Comparison of ENCODE assay signal across 8 mouse cellular contexts in the genomic region with DNA sequence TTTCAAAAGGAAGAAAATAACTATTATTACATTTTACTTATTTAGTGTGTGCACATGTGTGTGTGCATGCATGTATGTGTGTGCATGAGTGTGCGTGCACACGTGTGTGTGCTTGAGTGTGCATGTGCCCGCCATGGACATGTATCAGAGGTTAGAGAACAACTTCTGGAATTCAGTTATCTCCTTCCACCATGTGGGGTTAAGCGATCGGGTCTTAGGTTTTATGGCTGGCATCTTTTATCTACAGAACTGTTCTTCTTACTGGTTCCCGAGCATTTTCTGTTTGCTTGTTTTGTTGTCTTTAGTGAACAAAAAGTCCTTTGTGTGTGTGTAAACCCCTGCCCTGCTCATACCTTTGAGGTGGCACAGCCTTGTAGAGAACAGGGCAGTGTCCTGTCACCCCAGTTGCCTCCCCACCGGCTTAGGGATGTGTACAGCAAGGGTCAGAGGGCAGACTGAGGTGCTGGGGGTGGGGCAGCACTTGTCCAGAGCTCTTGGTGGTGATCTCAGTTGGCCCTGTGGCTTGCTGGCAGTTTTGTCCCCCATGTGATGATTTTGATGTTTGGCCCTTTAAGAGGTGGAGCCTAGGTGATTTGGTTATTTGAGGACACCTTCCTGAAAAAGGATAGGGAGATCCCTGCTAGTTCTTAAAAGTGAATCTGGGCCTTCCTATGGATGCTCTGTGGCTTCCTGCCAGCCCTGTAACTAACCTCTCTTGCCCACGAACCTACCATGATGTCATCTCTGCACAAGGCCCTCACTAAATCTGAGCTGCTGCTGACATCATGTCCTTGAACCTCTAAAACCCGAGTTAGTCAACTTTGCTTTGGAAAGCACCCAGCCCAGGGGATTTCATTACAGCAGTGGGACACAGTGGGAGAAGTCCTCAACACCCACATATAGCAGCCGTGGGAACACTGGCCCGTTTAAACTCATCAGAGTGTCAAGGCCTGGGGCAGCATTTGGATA. TPM values are rescaled to one million over a fixed set of nuclear protein-coding genes. Genes with fewer than 3 reads are reported as not detected.
A peak's percentile ranks its signal among the peaks of the same experiment; 100 is the strongest.
DNase-seq lines count a peak whose midpoint lies in the region; ATAC-seq and TF ChIP-seq lines count a peak whose summit lies in the region.

No protein-coding gene starts in this region.

- H3K4me2 ChIP-seq in heart, embryonic 14.5 days (ENCODE audit: low read length), result peak overlapping the region; percentile 24
- H3K4me2 ChIP-seq in hindbrain, embryonic 14.5 days (replicated peaks), result peak overlapping the region; percentile 95
- peak overlapping the region; percentile 73 for H3K4me2 ChIP-seq in midbrain, embryonic 13.5 days (replicated peaks)

- no peak for DNase-seq in heart, postnatal 36 days
- peak; percentile 22 for DNase-seq in T-cell, adult 2 months (ENCODE audit: low spot score)
- no peak for DNase-seq in hindbrain, embryonic 14.5 days (ENCODE audit: low spot score)
- DNase-seq in testis, postnatal 14 days (ENCODE audit: low spot score), result no peak
- DNase-seq in layer of hippocampus, adult 2 months (ENCODE audit: low spot score in 2 of 2), result no peak

- no peak for TF ChIP-seq CTCF in layer of hippocampus, adult 2 months (conservative IDR thresholded peaks at IDR 0.05)

- H3K9ac ChIP-seq in heart, embryonic 14.5 days (ENCODE audit: low read length), result peak overlapping the region; percentile 2; the same call in 1 of the 2 replicates
- H3K9ac ChIP-seq in hindbrain, embryonic 14.5 days, result peak overlapping the region; percentile 31; the same call in 1 of the 2 replicates
- peak overlapping the region; percentile 45; the same call in 1 of the 2 replicates for H3K9ac ChIP-seq in midbrain, embryonic 13.5 days (replicated peaks)

- no peaks in the 10 kb centered on the region for H3K9me3 ChIP-seq in heart, embryonic 14.5 days (ENCODE audit: control insufficient read depth, low read length)
- H3K9me3 ChIP-seq in hindbrain, embryonic 14.5 days (ENCODE audit: control insufficient read depth, low read length), result no peaks in the 10 kb centered on the region
- H3K9me3 ChIP-seq in midbrain, embryonic 13.5 days, result no peaks in the 10 kb centered on the region

- H3K27ac ChIP-seq in heart, embryonic 14.5 days (replicated peaks in 1 of 2; ENCODE audit: control insufficient read depth in 1 of 2, insufficient read depth in 1 of 2, low read depth in 2 of 2, low read length in 2 of 2), result peak overlapping the region in 1 of 2 experiments; percentile 34; a peak in 1 of 4 replicates
- no peak overlapping the region for H3K27ac ChIP-seq in hindbrain, embryonic 14.5 days
- H3K27ac ChIP-seq in midbrain, embryonic 13.5 days, result no peak overlapping the region
- H3K27ac ChIP-seq in layer of hippocampus, adult 2 months, result no peak overlapping the region

- WGBS in heart, embryonic 14.5 days, result 51% methylated on average over 11 of the region's 11 CpGs
- WGBS in hindbrain, embryonic 14.5 days, result 69% methylated on average over 11 of the region's 11 CpGs
- WGBS in midbrain, embryonic 13.5 days, result 61% methylated on average over 11 of the region's 11 CpGs

- no peak overlapping the region for H3K4me3 ChIP-seq in heart, embryonic 14.5 days (ENCODE audit: control insufficient read depth in 1 of 2, insufficient read depth in 1 of 2, low read depth in 1 of 2, low read length in 2 of 2)
- H3K4me3 ChIP-seq in hindbrain, embryonic 14.5 days (replicated peaks; ENCODE audit: low read length), result peak overlapping the region; percentile 84
- peak overlapping the region; percentile 64 for H3K4me3 ChIP-seq in midbrain, embryonic 13.5 days (replicated peaks)
- H3K4me3 ChIP-seq in layer of hippocampus, adult 2 months, result no peak overlapping the region

- no peak for ATAC-seq in heart, embryonic 14.5 days (ENCODE audit: insufficient number of reproducible peaks, insufficient read depth, low FRiP score, low read depth)
- ATAC-seq in hindbrain, embryonic 14.5 days (ENCODE audit: low FRiP score), result no peak
- no peak for ATAC-seq in midbrain, embryonic 13.5 days
- ATAC-seq in megakaryocyte-erythroid progenitor cell, adult 5-6 weeks (replicated peaks; ENCODE audit: low FRiP score, low TSS enrichment, poor library complexity, severe bottlenecking), result no peak

- intact Hi-C loops in heart, postnatal 36 days (cut with DNase I), result no loop called here

- H3K36me3 ChIP-seq in heart, embryonic 14.5 days (ENCODE audit: control insufficient read depth, insufficient read depth, low read length), result peaks cover 11% of the 10 kb centered on the region
- 0 out of 2 replicates have a peak, but pooled peaks cover 3% of the 10 kb centered on the region for H3K36me3 ChIP-seq in hindbrain, embryonic 14.5 days (replicated peaks; ENCODE audit: control insufficient read depth, insufficient read depth)
- H3K36me3 ChIP-seq in midbrain, embryonic 13.5 days, result peaks cover 8% of the 10 kb centered on the region; the same call in 1 of the 2 replicates

- H3K4me1 ChIP-seq in heart, embryonic 14.5 days (ENCODE audit: control insufficient read depth in 2 of 2, insufficient read depth in 2 of 2, low read length in 2 of 2), result peaks cover 40 to 62% of the 10 kb centered on the region in 2 experiments
- H3K4me1 ChIP-seq in hindbrain, embryonic 14.5 days (replicated peaks; ENCODE audit: control insufficient read depth, insufficient read depth, low read length), result peaks cover 70% of the 10 kb centered on the region
- peaks cover 88% of the 10 kb centered on the region for H3K4me1 ChIP-seq in midbrain, embryonic 13.5 days (replicated peaks)

- H3K27me3 ChIP-seq in heart, embryonic 14.5 days (ENCODE audit: control insufficient read depth, insufficient read depth, low read length), result no peaks in the 10 kb centered on the region
- no peaks in the 10 kb centered on the region for H3K27me3 ChIP-seq in hindbrain, embryonic 14.5 days (ENCODE audit: control insufficient read depth, insufficient read depth, low read length)
- no peaks in the 10 kb centered on the region for H3K27me3 ChIP-seq in midbrain, embryonic 13.5 days

RNA-seq across cellular contexts. Expression of a gene that starts 4.7 kb away (rescaled TPM):
- 11.0 and 15.5 TPM in 2 replicates for polyA plus RNA-seq in heart, embryonic 14.5 days (2014; fragmentation: Nextera tagmentation; extraction: Ambion mirVana)
- total RNA-seq in heart, postnatal 36 days (2021), result 10 to 100 TPM; 21.3 to 23.1 TPM
- 18.9 and 20.2 TPM in 2 replicates for polyA plus RNA-seq in hindbrain, embryonic 14.5 days (2014; fragmentation: Nextera tagmentation; extraction: Ambion mirVana)
- polyA plus RNA-seq in midbrain, embryonic 13.5 days (2015; fragmentation: Nextera tagmentation; extraction: Ambion mirVana), result 10.4 and 11.0 TPM in 2 replicates
- 10 to 100 TPM; 37.7 to 38.3 TPM for total RNA-seq in layer of hippocampus, adult 2 months (2021)
- total RNA-seq in megakaryocyte-erythroid progenitor cell, adult 5-6 weeks (2014; fragmentation: Nextera tagmentation), result 50.8 and 62.3 TPM in 2 replicates
- 18.3 and 30.2 TPM in 2 replicates for total RNA-seq in megakaryocyte-erythroid progenitor cell, adult 5-6 weeks (2017)

Comparison
In these comparisons a context has a peak if more than half of its experiments do, and no peak if none do; other contexts are left out.
1. H3K4me2 ChIP-seq: peak in every context shown above with its lines; median percentile 95 in hindbrain, embryonic 14.5 days; 73 in midbrain, embryonic 13.5 days; 24 in heart, embryonic 14.5 days.
2. H3K4me3 ChIP-seq: peak in hindbrain, embryonic 14.5 days (single experiment) and midbrain, embryonic 13.5 days (single experiment); none in heart, embryonic 14.5 days (0 of 2) and layer of hippocampus, adult 2 months (single experiment).
3. Peak in every context shown above with its lines, with median percentiles within 50 percentile points of each other: H3K9ac ChIP-seq.